Mouse (Mus musculus) small intestine, adult 2 months (tissue): ENCODE data around the gene Kcnd3. TPM values are rescaled to one million over a fixed set of nuclear protein-coding genes. Genes with fewer than 3 reads are reported as not detected.

Experiments
- H3K27ac ChIP-seq: fragments of 200-500 bp; 2 replicates; pipeline ENCODE4 v1.5.1; 2012; ENCODE audit warnings: low read depth, low read length, control low read depth, inconsistent platforms; ENCODE audit not compliant: insufficient read depth
- H3K27me3 ChIP-seq: fragments of 200-500 bp; 2 replicates; pipeline ENCODE4 v1.6.1; 2012; ENCODE audit warnings: mild to moderate bottlenecking, moderate library complexity, low read length, inconsistent platforms; ENCODE audit not compliant: control insufficient read depth, insufficient read depth
- H3K36me3 ChIP-seq: fragments of 200-500 bp; 2 replicates; pipeline ENCODE4 v1.6.1; 2012; ENCODE audit warnings: mild to moderate bottlenecking, low read length, control low read depth, inconsistent platforms; ENCODE audit not compliant: control insufficient read depth, insufficient read depth
- H3K4me1 ChIP-seq: fragments of 200-500 bp; 2 replicates; pipeline ENCODE4 v1.6.1; 2012; ENCODE audit warnings: low read length, inconsistent platforms, mixed read lengths; ENCODE audit not compliant: control insufficient read depth, insufficient read depth, insufficient read length
- H3K4me3 ChIP-seq: fragments of 200-500 bp; 2 replicates; pipeline ENCODE4 v1.5.1; 2012; ENCODE audit warnings: low read depth, mild to moderate bottlenecking, control low read depth, inconsistent platforms, low read length, moderate library complexity
- CTCF ChIP-seq: fragments of 200-500 bp; IDR thresholded peaks from 2 replicates; pipeline ENCODE4 v1.5.1; 2012; ENCODE audit warnings: low read depth, mild to moderate bottlenecking, control low read depth, inconsistent platforms, low read length, moderate library complexity, mixed read lengths; ENCODE audit not compliant: insufficient replicate concordance, insufficient read length; ENCODE audit errors: extremely low read depth
- POLR2A ChIP-seq: fragments of 200-500 bp; IDR thresholded peaks from 2 replicates; pipeline ENCODE4 v1.6.1; 2012; ENCODE audit warnings: low read depth, mild to moderate bottlenecking, control low read depth, inconsistent platforms, low read length, moderate library complexity
- WGBS: fragments of 180-500 bp; shearing (Covaris S2); methylation state at CpG from one replicate; pipeline ENCODE4 v1.1.7; 2018; 5-methylcytosine and 5-hydroxymethylcytosine counted together
- polyA plus RNA-seq: library from polyadenylated mRNA; depleted of rRNA; stranded (reverse); fragments of >200 nt; gene quantifications from 2 replicates; pipeline ENCODE4 v1.2.3, GENCODE M21; 2012

Kcnd3 gene
- polyA plus RNA-seq, 1 experiment = 1.5 TPM

GRCm38 (mm10) chr3:105506592-105506991, 54.5 kb downstream of the Kcnd3 start:
- Histone ChIP-seq H3K4me3 (no peak overlapping the region), H3K4me1 (no peaks in the 10 kb centered on the region), H3K36me3 (no peaks in the 10 kb centered on the region), H3K27me3 (no peaks in the 10 kb centered on the region), H3K27ac (no peak overlapping the region)
- TF ChIP-seq CTCF (no peak), POLR2A (no peak)
- 88% methylated on average over 4 of the region's 4 CpGs for WGBS

- no peaks in the 10 kb centered on the region for H3K4me1 ChIP-seq
- no peak overlapping the region for H3K27ac ChIP-seq
- no peak overlapping the region for H3K4me3 ChIP-seq
- no peaks in the 10 kb centered on the region for H3K36me3 ChIP-seq
- H3K27me3 ChIP-seq = no peaks in the 10 kb centered on the region
- 82% methylated on average over 4 of the region's 4 CpGs for WGBS
- TF ChIP-seq CTCF (no peak), POLR2A (no peak)
Measured at GRCm38 (mm10) chr3:105509321-105509720, 57.2 kb downstream of the Kcnd3 start.

- no peaks in the 10 kb centered on the region for H3K4me1 ChIP-seq
- TF ChIP-seq POLR2A = no peak
- TF ChIP-seq CTCF = no peak
- no peaks in the 10 kb centered on the region for H3K27me3 ChIP-seq
- no peak overlapping the region for H3K4me3 ChIP-seq
- H3K27ac ChIP-seq = no peak overlapping the region
- WGBS = 13% methylated on average over 2 of the region's 2 CpGs
- H3K36me3 ChIP-seq = no peaks in the 10 kb centered on the region
Measured at GRCm38 (mm10) chr3:105511836-105512235, 59.7 kb downstream of the Kcnd3 start.

GRCm38 (mm10) chr3:105514215-105514614, 62.1 kb downstream of the Kcnd3 start:
- Histone ChIP-seq H3K27ac (no peak overlapping the region), H3K4me3 (no peak overlapping the region), H3K4me1 (no peaks in the 10 kb centered on the region), H3K27me3 (no peaks in the 10 kb centered on the region), H3K36me3 (no peaks in the 10 kb centered on the region)
- no peak for TF ChIP-seq CTCF
- TF ChIP-seq POLR2A = no peak
- 38% methylated on average over 3 of the region's 3 CpGs for WGBS

- no peak overlapping the region for H3K27ac ChIP-seq
- no peak overlapping the region for H3K4me3 ChIP-seq
- no peaks in the 10 kb centered on the region for H3K27me3 ChIP-seq
- TF ChIP-seq CTCF = no peak
- TF ChIP-seq POLR2A = no peak
- no peaks in the 10 kb centered on the region for H3K36me3 ChIP-seq
- no peaks in the 10 kb centered on the region for H3K4me1 ChIP-seq
Measured at GRCm38 (mm10) chr3:105515035-105515434, 62.9 kb downstream of the Kcnd3 start.

- no peaks in the 10 kb centered on the region for H3K27me3 ChIP-seq
- H3K4me3 ChIP-seq = no peak overlapping the region
- H3K36me3 ChIP-seq = no peaks in the 10 kb centered on the region
- no peaks in the 10 kb centered on the region for H3K4me1 ChIP-seq
- no peak for TF ChIP-seq CTCF
- TF ChIP-seq POLR2A = no peak
- no peak overlapping the region for H3K27ac ChIP-seq
- WGBS = 81% methylated on average over 1 of the region's 1 CpGs
Measured at GRCm38 (mm10) chr3:105515640-105516039, 63.5 kb downstream of the Kcnd3 start.

GRCm38 (mm10) chr3:105520446-105520845, 68.3 kb downstream of the Kcnd3 start:
- H3K36me3 ChIP-seq = no peaks in the 10 kb centered on the region

More at GRCm38 (mm10) chr3:105520446-105520845, 68.3 kb downstream of the Kcnd3 start:
- Histone ChIP-seq H3K4me1 (no peaks in the 10 kb centered on the region), H3K27me3 (no peaks in the 10 kb centered on the region), H3K27ac (no peak overlapping the region), H3K4me3 (no peak overlapping the region)
- no peak for TF ChIP-seq POLR2A
- no peak for TF ChIP-seq CTCF
- 52% methylated on average over 6 of the region's 6 CpGs for WGBS
